Mouse (Mus musculus) testis, adult 2 months (tissue): Measurements from ENCODE around the gene Srgap2.

ENCODE experiments used
- CTCF ChIP-seq: fragments of 200-500 bp; IDR thresholded peaks from 2 replicates; pipeline ENCODE4 v1.5.1; 2012; ENCODE audit warnings: low read depth, mild to moderate bottlenecking, inconsistent platforms, low read length, moderate library complexity; ENCODE audit not compliant: control insufficient read depth, insufficient read depth, insufficient replicate concordance
- POLR2A ChIP-seq: fragments of 200-500 bp; IDR thresholded peaks from 2 replicates; pipeline ENCODE4 v1.6.1; 2012; ENCODE audit warnings: low read depth, mild to moderate bottlenecking, inconsistent platforms, low read length, moderate library complexity; ENCODE audit not compliant: control insufficient read depth

DNA sequence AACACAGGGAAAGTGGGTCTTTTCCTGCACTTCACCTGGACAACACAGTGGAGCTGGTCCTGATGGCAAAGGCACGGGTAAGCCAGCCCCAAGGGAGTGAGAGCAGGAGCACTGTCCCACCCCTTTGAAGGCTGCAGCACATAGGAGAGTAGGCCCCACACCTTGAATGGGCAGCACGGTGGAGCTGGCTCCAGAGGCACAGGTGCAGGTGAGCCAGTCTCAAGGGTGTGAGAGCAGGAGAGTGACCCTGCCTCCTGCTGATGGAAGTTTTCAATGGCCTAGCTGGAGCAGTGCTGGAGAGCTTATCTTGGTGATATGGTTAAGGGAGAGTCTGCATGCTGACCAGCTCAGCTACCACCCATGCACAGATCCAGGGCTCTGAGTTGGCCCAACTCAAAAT is 145.0 kb downstream of the Srgap2 start:
- TF ChIP-seq POLR2A: no peak
- TF ChIP-seq CTCF: no peak
